Mouse (Mus musculus) kidney, postnatal 25 days (tissue): ENCODE results near the gene Spag7.

Experiments used
- DNase-seq, 2 experiments: peaks; one replicate each; pipeline ENCODE4 v3.0.0; 2021; ENCODE audit warnings: mixed read lengths in 2 of 2

Gene Spag7

GRCm38 (mm10) chr11:70639976-70640375, 29.2 kb downstream of the Spag7 start:
- no peak for DNase-seq

- no peak for DNase-seq
Observed at GRCm38 (mm10) chr11:70638714-70639278, 30.4 kb downstream of the Spag7 start, which contains the start of gene Gp1ba. Gene Gp1ba (plus strand): TSS chr11:70639122.

GRCm38 (mm10) chr11:70638293-70638692, 30.9 kb downstream of the Spag7 start:
- DNase-seq = no peak

GRCm38 (mm10) chr11:70637764-70638163, 31.5 kb downstream of the Spag7 start:
- DNase-seq = no peak

- DNase-seq = peak in 1 of 2 experiments; percentile 35
Observed at GRCm38 (mm10) chr11:70635601-70636000, 33.6 kb downstream of the Spag7 start.

GRCm38 (mm10) chr11:70630129-70630528, 39.1 kb downstream of the Spag7 start:
- peak; percentile 62 to 79 for DNase-seq

- DNase-seq = peak in 1 of 2 experiments; percentile 37
Observed at GRCm38 (mm10) chr11:70629557-70629956, 39.7 kb downstream of the Spag7 start.

- DNase-seq = no peak
Observed at GRCm38 (mm10) chr11:70628431-70628830, 40.8 kb downstream of the Spag7 start.

- DNase-seq = peak in 1 of 2 experiments; percentile 47
Observed at GRCm38 (mm10) chr11:70626877-70627276, 42.3 kb downstream of the Spag7 start.

- peak; percentile 49 to 76 for DNase-seq
Observed at GRCm38 (mm10) chr11:70625473-70625872, 43.7 kb downstream of the Spag7 start.

GRCm38 (mm10) chr11:70623053-70623742, 46.0 kb downstream of the Spag7 start:
- peak in 1 of 2 experiments; percentile 31 for DNase-seq

- DNase-seq = no peak
Observed at GRCm38 (mm10) chr11:70621972-70622814, 47.0 kb downstream of the Spag7 start.

- DNase-seq = no peak
Observed at GRCm38 (mm10) chr11:70619101-70619500, 50.1 kb downstream of the Spag7 start, which contains the start of gene Chrne. Gene Chrne (minus strand): TSS chr11:70619216.

GRCm38 (mm10) chr11:70615516-70616093, 53.6 kb downstream of the Spag7 start, which contains the start of gene 4930544D05Rik:
Gene 4930544D05Rik (plus strand): TSS chr11:70615848.
- DNase-seq = no peak

- peak; percentile 79 to 84 for DNase-seq
Observed at GRCm38 (mm10) chr11:70615074-70615473, 54.1 kb downstream of the Spag7 start.
